Mouse (Mus musculus) cerebellum, adult 2 months (tissue): ENCODE results near the gene Gm5615. TPM values are rescaled to one million over a fixed set of nuclear protein-coding genes. Genes with fewer than 3 reads are reported as not detected.

ENCODE experiments used
- DNase-seq, 2 experiments: peaks; one replicate each; pipeline ENCODE4 v3.0.0; 2021
- H3K27ac ChIP-seq: fragments of 200-500 bp; 2 replicates; pipeline ENCODE4 v1.5.1; 2012; ENCODE audit warnings: low read length, control low read depth, inconsistent platforms; ENCODE audit not compliant: insufficient read depth
- H3K27me3 ChIP-seq: fragments of 200-500 bp; 2 replicates; pipeline ENCODE4 v1.6.1; 2012; ENCODE audit warnings: inconsistent platforms, mild to moderate bottlenecking, low read length, moderate library complexity; ENCODE audit not compliant: control insufficient read depth, insufficient read depth
- H3K4me1 ChIP-seq: fragments of 200-500 bp; 2 replicates; pipeline ENCODE4 v1.6.1; 2011; ENCODE audit warnings: low read length; ENCODE audit not compliant: control insufficient read depth, insufficient read depth
- H3K4me3 ChIP-seq: fragments of 200-500 bp; replicated peaks from 2 replicates; pipeline ENCODE3; 2011; ENCODE audit warnings: mild to moderate bottlenecking, low read depth, low read length, control low read depth; ENCODE audit not compliant: insufficient read depth
- CTCF ChIP-seq: fragments of 200-500 bp; IDR thresholded peaks from 2 replicates; pipeline ENCODE4 v1.5.1; 2011; ENCODE audit warnings: low read depth, mild to moderate bottlenecking, control low read depth, low read length, moderate library complexity, borderline replicate concordance; ENCODE audit not compliant: insufficient read depth
- POLR2A ChIP-seq: fragments of 200-500 bp; IDR thresholded peaks from 2 replicates; pipeline ENCODE4 v1.6.1; 2011; ENCODE audit warnings: low read length, control low read depth, borderline replicate concordance; ENCODE audit not compliant: insufficient read depth
- WGBS: fragments of 180-500 bp; shearing (Covaris S2); methylation state at CpG from one replicate; pipeline ENCODE4 v1.1.7; 2018; 5-methylcytosine and 5-hydroxymethylcytosine counted together
- polyA plus RNA-seq: library from polyadenylated mRNA; depleted of rRNA; stranded (reverse); fragments of >200 nt; gene quantifications from 2 replicates; pipeline ENCODE4 v1.2.3, GENCODE M21; 2012; rRNA removed

Gene Gm5615
- not detected in 2 replicates for polyA plus RNA-seq

DNA sequence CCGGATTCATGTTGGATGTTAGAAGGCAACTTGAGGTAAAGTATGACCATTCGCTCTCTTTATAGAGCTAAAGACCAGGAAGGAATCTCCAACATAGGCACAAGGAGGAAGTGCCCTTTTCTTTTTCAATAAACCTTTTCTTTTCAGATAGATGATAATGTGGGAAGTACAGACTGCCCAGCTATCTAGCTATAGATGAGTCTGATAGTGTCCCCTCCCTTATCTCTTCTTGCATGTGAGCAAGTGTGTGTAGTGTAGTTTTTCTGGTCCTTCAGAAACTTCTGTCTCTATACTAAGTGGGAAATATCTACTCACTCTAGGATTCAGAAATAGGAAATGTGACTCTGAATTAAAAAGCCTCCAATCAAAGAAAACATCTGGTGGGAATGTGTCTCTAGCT is at the start of gene Gm5615:
Gm5615 (minus strand) TSS at position 101 of the 400 bp plus-strand sequence.
- WGBS: 87% methylated on average over 2 of the region's 2 CpGs
- Histone ChIP-seq H3K27me3 (no peaks in the 10 kb centered on the region), H3K27ac (no peak within 1 kb of the TSS), H3K4me3 (no peak within 1 kb of the TSS), H3K4me1 (no peaks in the 10 kb centered on the region)
- no peak for TF ChIP-seq CTCF
- TF ChIP-seq POLR2A: no peak
- no peak for DNase-seq

DNA sequence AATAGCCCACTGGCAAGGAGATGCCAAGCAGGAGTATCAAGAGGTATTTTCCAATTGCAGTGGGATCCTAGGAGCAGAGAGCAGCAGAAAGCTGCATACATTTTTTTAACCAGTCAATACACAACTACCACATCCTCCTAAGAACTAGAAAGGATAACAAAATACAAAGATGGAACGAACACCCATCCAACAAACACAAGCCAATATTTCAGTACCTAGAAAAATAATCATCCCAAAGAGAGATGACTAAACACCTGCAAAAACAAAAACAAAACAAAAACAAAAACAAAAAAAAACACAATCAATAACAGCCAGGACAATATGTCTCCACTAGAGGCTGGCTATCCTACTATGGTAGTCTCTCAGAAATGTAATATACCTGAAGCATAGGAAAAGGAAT is 40.8 kb upstream of the Gm5615 start, which contains the start of gene Gm17689:
Gm17689 (minus strand) TSS at position 101 of the 400 bp plus-strand sequence.
- Histone ChIP-seq H3K4me3 (no peak within 1 kb of the TSS), H3K27ac (no peak within 1 kb of the TSS), H3K4me1 (no peaks in the 10 kb centered on the region), H3K27me3 (no peaks in the 10 kb centered on the region)
- TF ChIP-seq POLR2A (no peak), CTCF (no peak)
- DNase-seq: no peak
- WGBS: 46% methylated on average over 1 of the region's 1 CpGs

DNA sequence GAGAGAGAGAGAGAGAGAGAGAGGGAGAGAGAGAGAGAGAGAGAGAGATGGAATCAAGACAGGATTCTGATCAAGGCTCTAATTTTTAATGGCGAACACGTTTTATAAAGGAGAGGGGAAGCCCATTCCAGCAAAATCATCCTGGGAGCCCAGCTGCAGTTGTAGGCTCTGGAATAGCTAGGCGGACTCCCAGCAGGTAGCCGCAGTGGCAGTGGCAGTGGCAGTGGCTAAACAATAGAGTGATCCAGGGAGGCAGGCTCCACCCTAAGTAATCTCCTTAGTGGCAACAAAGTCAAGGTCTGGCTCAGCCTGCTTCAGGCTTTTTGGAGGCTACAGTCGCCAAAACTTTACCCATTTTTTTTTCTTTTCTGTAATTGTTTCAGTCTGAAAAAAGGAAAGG is 37.6 kb downstream of the Gm5615 start:
- H3K27ac ChIP-seq: no peak overlapping the region
- no peaks in the 10 kb centered on the region for H3K27me3 ChIP-seq
- TF ChIP-seq CTCF (no peak), POLR2A (no peak)
- 79% methylated on average over 5 of the region's 5 CpGs for WGBS
- no peak overlapping the region for H3K4me3 ChIP-seq
- no peak for DNase-seq
- H3K4me1 ChIP-seq: no peaks in the 10 kb centered on the region

DNA sequence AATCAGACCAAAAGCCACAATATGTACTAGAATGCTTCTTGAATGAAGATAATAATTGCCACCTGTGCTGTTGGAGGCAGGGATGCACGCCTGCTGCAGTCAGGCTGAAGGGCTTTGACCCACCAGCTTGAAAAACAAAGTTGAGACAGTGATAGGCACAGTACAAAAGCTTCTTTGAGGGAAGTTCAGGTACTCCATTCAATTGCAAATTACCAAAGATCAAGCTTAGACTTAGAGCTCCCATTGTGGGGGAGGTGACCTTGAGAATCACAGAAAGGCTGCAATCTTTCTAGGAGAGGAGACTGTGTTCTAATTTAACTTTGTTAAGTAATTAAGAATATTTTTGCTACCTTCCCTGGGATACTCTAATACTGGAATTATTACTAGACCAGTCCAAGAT is 45.9 kb downstream of the Gm5615 start:
- no peak overlapping the region for H3K27ac ChIP-seq
- DNase-seq: no peak
- WGBS: 58% methylated on average over 1 of the region's 1 CpGs
- no peaks in the 10 kb centered on the region for H3K27me3 ChIP-seq
- TF ChIP-seq POLR2A (no peak), CTCF (no peak)
- no peaks in the 10 kb centered on the region for H3K4me1 ChIP-seq
- H3K4me3 ChIP-seq: no peak overlapping the region

DNA sequence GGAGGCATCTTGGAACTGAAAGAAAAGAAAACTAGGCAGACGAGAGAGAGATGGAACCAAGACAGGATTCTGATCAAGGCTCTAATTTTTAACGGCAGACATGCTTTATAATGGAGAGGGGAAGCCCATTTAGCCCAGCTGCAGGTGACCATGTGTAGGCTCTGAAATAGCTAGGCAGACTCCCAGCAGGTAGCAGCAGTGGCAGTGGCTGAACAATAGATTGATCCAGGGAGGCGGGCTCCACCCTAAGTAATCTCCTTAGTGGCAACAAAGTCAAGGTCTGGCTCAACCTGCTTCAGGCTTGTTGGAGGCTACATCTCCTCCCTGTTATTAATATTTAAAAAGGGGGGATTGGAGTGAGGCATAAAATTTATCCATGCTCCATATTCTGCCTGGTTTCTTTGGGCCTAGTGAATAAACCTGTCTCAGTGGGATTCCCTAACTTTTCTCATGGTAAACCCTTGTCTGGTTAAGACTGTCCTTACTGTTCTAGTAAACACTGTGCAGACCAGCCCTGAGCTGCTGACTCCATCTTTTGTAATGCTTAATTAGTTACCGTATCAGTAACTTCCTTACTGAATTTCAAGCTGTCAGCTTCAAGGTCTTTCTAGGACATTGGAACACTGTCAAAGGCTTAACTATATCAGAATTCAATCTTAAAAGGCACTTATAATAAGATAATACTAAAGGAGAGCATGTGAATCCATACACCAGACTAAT is 47.1 kb downstream of the Gm5615 start:
- DNase-seq: no peak
- Histone ChIP-seq H3K27me3 (no peaks in the 10 kb centered on the region), H3K27ac (no peak overlapping the region), H3K4me1 (no peaks in the 10 kb centered on the region), H3K4me3 (no peak overlapping the region)
- WGBS: 84% methylated on average over 4 of the region's 4 CpGs
- TF ChIP-seq CTCF (no peak), POLR2A (no peak)

Other genes with a start within 250 kb of the Gm5615 start
- not detected in 2 replicates for gene Gm7257, start 110.1 kb downstream of the Gm5615 start, polyA plus RNA-seq
- gene Gm9513, start 66.3 kb downstream of the Gm5615 start, polyA plus RNA-seq: not detected in 2 replicates
- not detected in 2 replicates for gene Gm17689, start 40.7 kb upstream of the Gm5615 start, polyA plus RNA-seq
- gene A630095E13Rik, start 101.4 kb upstream of the Gm5615 start, polyA plus RNA-seq: not detected in 2 replicates
- not detected in 2 replicates for gene Acrv1, start 151.3 kb upstream of the Gm5615 start, polyA plus RNA-seq
- 1.2 and 1.3 TPM in 2 replicates for gene Chek1, start 185.1 kb upstream of the Gm5615 start, polyA plus RNA-seq
- gene Stt3a, start 225.7 kb upstream of the Gm5615 start, polyA plus RNA-seq: 47.4 and 61.2 TPM in 2 replicates